Mouse (Mus musculus): Measurements from ENCODE around the gene Sec63.
A peak's percentile ranks its signal among the peaks of the same experiment; 100 is the strongest.

Sec63 gene

DNA sequence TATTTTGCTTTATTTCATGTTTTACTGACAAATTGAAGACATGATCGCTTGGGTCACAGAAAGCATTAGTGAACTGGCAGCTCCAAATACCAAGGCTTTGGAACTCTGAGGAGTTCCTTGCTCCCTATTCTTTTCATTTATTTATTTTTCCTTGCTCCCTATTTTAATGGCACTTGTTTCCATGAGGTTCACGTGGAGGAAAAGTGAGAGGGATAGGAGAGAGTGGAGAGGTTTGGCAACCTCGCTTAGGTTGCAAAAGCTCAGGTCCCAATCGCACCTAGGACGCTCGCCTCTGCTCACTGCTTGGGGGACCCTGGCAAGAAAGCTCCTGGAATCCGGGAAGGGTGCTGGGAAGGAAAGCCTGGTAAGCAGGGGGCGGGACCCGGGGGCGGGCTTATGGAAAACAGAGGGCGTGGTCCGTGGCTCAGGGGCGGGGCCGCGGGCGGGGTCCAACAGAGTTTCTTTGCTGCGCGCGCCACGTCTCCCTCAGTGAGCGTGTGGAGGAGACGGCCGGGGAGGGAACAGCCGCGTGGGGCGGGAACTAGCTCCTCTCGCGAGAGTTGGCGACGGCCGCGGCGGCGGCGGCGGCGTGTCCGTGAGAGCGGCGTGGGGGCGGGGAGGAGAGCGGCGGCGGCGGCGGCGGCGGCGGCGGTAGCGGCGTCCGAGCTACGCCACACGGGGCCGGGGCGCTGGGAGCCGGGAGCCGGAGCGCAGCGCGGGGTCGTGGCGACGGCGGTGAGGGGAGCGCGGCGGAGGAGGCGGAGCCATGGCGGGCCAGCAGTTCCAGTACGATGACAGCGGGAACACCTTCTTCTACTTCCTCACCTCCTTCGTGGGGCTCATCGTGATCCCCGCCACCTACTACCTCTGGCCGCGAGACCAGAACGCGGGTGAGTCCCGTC lies at the start of gene Sec63:
Gene Sec63, plus strand, starts transcription at position 498 of the 902 bp plus-strand sequence.
- peak; percentile 95 for DNase-seq (ENCODE audit: low read depth, low spot score)

GRCm38 (mm10) chr10:42714676-42715075 lies 46.6 kb upstream of the Sec63 start:
- no peak for DNase-seq (ENCODE audit: low read depth, low spot score)

GRCm38 (mm10) chr10:42715366-42716035 lies 45.8 kb upstream of the Sec63 start:
- peak; percentile 57 for DNase-seq (ENCODE audit: low read depth, low spot score)

GRCm38 (mm10) chr10:42722116-42722515 lies 39.2 kb upstream of the Sec63 start:
- no peak for DNase-seq (ENCODE audit: low read depth, low spot score)

DNA sequence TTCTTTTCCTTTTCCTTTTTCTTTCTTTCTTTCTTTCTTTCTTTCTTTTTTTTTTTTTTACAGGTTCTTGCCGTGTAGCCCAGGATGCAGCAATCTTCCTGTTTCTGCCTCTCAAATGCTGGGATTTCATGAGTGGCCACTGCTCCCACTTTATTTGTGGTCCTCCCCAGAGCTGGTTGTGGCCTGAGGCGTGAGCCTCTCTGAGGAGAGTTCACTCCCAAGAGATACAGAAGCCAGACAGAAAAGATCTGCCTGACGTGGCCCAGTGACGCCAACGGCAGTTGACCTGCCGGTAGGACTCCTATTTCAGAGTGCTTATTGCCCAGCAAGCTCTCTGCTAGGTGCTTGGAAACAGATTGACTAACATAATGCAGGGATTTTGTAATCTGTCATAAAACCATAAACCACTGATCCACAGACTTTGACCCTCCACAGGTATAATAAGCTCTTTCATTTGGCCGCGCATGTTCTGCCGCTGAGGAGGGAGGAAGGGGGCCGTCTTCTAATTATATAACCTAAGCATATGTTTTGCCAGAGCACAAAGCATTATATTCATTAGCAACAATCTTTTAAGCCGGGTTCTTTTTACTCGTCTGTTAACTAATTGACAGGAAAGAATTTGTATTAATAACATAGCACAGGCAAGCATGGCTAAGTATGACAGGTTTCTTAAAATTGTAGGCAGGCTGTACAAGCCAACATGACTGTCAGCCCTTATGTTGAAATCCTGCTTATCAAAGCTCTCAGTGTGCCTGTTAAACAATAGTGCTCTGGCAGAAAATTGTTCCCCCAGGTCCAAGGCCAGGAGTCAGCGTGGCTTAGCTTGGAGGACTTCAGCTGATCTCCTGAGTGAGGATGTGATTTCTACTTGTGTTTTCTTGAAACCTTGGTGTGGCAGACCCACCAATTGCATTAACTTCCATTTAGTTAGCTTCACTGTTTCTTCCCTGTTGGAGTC lies 37.7 kb upstream of the Sec63 start:
- no peak for DNase-seq (ENCODE audit: low read depth, low spot score)

DNA sequence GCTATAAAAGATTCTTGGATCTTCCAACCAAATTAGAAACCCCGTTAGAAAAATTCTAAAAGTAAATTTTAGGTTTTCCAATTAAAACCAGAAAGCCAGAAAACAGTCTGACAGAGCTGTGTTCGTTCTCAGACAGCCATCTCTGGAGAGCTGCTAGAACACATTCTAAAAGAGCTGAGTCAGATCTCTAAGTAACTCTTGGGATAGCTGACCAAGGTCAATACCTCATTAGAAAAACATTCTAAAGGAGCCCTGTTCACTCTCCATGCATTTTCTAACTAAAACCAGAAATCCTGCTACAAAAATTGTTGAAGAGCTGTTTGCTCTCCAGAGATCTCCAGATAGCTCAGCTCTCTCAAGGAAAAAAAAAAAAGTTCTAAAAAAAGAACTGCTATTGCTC lies 31.7 kb upstream of the Sec63 start:
- DNase-seq (ENCODE audit: low read depth, low spot score), result no peak

- DNase-seq (ENCODE audit: low read depth, low spot score), result peak; percentile 47
Measured at GRCm38 (mm10) chr10:42734546-42735060, 26.7 kb upstream of the Sec63 start.

DNA sequence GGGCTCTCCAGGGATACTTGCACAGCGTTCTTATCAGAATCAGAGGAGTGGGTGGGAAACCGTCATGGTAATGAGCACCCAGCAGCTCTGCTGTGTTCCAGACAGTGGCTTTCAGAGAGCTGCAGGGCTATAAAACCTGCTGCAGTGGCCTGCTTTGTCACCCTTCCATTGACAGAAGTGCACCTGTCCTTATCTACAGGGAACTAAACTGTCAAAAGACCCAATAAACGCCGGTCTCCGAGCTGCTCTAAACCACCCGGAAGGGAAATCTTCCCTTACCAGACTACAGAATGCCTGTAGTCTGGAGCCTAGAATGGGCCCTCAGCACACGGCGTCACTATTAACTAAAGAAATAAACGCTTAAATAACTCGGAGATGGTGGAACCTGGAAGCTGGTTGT lies 9.5 kb upstream of the Sec63 start:
- no peak for DNase-seq (ENCODE audit: low read depth, low spot score)

GRCm38 (mm10) chr10:42754341-42754740 lies 7.0 kb upstream of the Sec63 start:
- DNase-seq (ENCODE audit: low read depth, low spot score), result no peak

GRCm38 (mm10) chr10:42759741-42760140 lies 1.6 kb upstream of the Sec63 start:
- no peak for DNase-seq (ENCODE audit: low read depth, low spot score)

- no peak for DNase-seq (ENCODE audit: low read depth, low spot score)
Measured at GRCm38 (mm10) chr10:42760329-42760728, 967 bp upstream of the Sec63 start.

DNA sequence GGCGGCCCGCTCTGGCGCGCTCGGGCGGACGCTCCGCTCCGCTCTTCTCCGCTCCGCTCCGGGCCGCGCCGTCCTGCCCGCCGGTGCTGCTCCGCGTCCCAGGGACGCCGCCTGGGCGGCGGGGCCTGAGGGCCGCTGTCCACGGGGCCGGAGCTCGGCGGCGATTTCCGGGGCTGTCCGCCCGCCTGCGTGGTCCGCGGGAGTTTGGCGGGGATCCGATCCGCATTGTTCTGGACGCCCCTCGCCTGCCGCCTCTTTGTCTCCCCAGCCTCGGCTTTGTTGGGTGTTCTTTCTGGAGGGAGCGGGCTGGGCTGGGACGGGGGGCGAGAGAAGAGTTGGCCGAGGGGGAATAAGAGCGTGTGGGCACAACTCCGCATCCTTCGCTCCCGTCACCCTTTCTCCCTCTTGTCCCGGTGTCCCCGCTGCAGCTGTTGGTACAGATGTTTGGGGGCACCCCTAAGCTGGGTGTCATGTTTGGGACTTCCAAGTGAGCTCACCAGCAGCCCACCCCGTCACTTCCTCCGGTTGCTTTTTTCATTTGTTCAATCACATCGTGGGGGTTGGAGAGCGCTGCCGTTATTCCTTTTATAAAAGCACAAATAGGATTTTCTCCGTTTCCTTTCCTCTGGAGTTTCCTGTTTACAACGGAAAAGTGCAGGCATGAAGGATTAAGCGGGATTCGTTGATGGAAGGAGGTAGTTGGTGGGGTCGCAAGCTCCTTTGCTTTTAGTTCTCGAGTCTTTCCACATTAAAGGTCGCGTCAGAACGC lies 789 bp downstream of the Sec63 start:
- peak; percentile 4 for DNase-seq (ENCODE audit: low read depth, low spot score)

DNA sequence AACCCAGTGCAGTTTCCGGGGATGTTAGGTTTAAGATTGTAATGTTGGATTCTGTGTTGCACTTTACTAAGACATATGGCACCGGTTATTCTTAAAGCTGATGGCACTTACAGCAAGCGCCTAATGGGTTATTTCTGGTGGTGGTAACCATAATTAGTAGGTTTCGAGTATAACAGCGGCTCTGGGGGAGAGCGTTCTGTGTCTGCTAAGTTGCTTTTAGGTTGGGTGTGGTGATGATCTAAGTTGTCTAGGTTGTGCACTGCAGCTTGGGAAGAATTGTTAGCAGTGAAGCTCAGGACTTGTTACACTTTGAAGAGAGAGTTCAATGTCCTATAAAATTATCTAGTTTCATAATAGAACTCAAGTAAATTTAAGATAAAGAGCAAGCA lies 1.4 kb downstream of the Sec63 start:
- no peak for DNase-seq (ENCODE audit: low read depth, low spot score)

GRCm38 (mm10) chr10:42763246-42763645 lies 1.9 kb downstream of the Sec63 start:
- no peak for DNase-seq (ENCODE audit: low read depth, low spot score)

- no peak for DNase-seq (ENCODE audit: low read depth, low spot score)
Measured at GRCm38 (mm10) chr10:42765344-42765743, 4.0 kb downstream of the Sec63 start.

GRCm38 (mm10) chr10:42775450-42775849 lies 14.2 kb downstream of the Sec63 start:
- no peak for DNase-seq (ENCODE audit: low read depth, low spot score)

GRCm38 (mm10) chr10:42780753-42781152 lies 19.5 kb downstream of the Sec63 start:
- DNase-seq (ENCODE audit: low read depth, low spot score), result no peak

- DNase-seq (ENCODE audit: low read depth, low spot score), result no peak
Measured at GRCm38 (mm10) chr10:42781672-42782071, 20.4 kb downstream of the Sec63 start.

DNA sequence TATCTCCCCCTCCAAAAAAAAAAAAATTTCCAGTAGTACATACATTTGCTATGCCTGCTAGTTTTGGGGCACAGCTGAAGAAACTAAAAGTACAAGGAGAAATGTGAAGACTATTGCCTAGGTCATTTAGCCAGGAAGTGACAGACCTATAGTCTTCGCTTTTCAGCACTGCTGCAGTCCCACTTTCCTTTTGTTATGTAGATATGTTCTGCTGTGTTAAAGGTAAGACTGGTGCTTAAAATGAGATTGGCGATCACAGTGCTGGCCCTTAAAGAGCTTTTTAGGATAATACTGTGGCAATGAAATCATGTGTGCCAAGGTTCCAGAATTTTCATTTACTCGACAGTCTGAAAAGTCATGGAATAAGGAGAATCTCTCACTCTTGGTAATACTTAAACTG lies 39.6 kb downstream of the Sec63 start:
- peak; percentile 47 for DNase-seq (ENCODE audit: low read depth, low spot score)

- DNase-seq (ENCODE audit: low read depth, low spot score), result no peak
Measured at GRCm38 (mm10) chr10:42825923-42826322, 64.6 kb downstream of the Sec63 start.

- no peak for DNase-seq (ENCODE audit: low read depth, low spot score)
Measured at GRCm38 (mm10) chr10:42827155-42827554, 65.9 kb downstream of the Sec63 start.
